Mouse (Mus musculus) limb, embryonic 15.5 days (tissue): ENCODE measurements around the gene Cnppd1. TPM values are rescaled to one million over a fixed set of nuclear protein-coding genes. Genes with fewer than 3 reads are reported as not detected.

Experiments used
- polyA plus RNA-seq: library from polyadenylated mRNA; unstranded; fragments of >200 nt; fragmentation: Nextera tagmentation; extraction: Ambion mirVana; gene quantifications from 2 replicates; pipeline ENCODE4 v1.2.1, GENCODE M21; 2015

Cnppd1 gene
- polyA plus RNA-seq, 1 experiment from 2014 or later = 43.8 TPM

Other genes starting within 250 kb of the Cnppd1 start
- 0.28 TPM in 1 of 2 replicates, not detected in the other for gene Cryba2, start 249.6 kb downstream of the Cnppd1 start, polyA plus RNA-seq
- not detected in 2 replicates for gene Cfap65, start 207.1 kb downstream of the Cnppd1 start, polyA plus RNA-seq
- gene Ihh, start 191.0 kb downstream of the Cnppd1 start, polyA plus RNA-seq = 4.8 and 8.2 TPM in 2 replicates
- 10.7 and 10.9 TPM in 2 replicates for gene Nhej1, start 17.5 kb downstream of the Cnppd1 start, polyA plus RNA-seq
- gene Slc23a3, start 8.8 kb downstream of the Cnppd1 start, polyA plus RNA-seq = 0.19 and 0.35 TPM in 2 replicates
- 41.5 and 47.3 TPM in 2 replicates for gene Retreg2, start 67 bp upstream of the Cnppd1 start, polyA plus RNA-seq
- gene Zfand2b, start 25.9 kb upstream of the Cnppd1 start, polyA plus RNA-seq = 44.4 and 48.6 TPM in 2 replicates
- 28.3 and 29.5 TPM in 2 replicates for gene Abcb6, start 37.7 kb upstream of the Cnppd1 start, polyA plus RNA-seq
- 28.0 and 30.7 TPM in 2 replicates for gene Ankzf1, start 49.4 kb upstream of the Cnppd1 start, polyA plus RNA-seq
- gene Atg9a, start 49.5 kb upstream of the Cnppd1 start, polyA plus RNA-seq = 33.9 TPM in 2 replicates
- 16.7 and 19.0 TPM in 2 replicates for gene Glb1l, start 68.1 kb upstream of the Cnppd1 start, polyA plus RNA-seq
- 119 TPM in 2 replicates for gene Stk16, start 68.1 kb upstream of the Cnppd1 start, polyA plus RNA-seq
- 124 and 168 TPM in 2 replicates for gene Tuba4a, start 77.2 kb upstream of the Cnppd1 start, polyA plus RNA-seq
- gene A630095N17Rik, start 89.4 kb upstream of the Cnppd1 start, polyA plus RNA-seq = not detected in 2 replicates
- gene Dnajb2, start 93.7 kb upstream of the Cnppd1 start, polyA plus RNA-seq = 44.5 and 49.5 TPM in 2 replicates
- gene Ptprn, start 121.8 kb upstream of the Cnppd1 start, polyA plus RNA-seq = 0.12 and 0.14 TPM in 2 replicates
- 0.35 TPM in 1 of 2 replicates, not detected in the other for gene Resp18, start 135.7 kb upstream of the Cnppd1 start, polyA plus RNA-seq
- 117 TPM in 2 replicates for gene Dnpep, start 175.3 kb upstream of the Cnppd1 start, polyA plus RNA-seq
- 74.4 and 227 TPM in 2 replicates for gene Des, start 217.6 kb upstream of the Cnppd1 start, polyA plus RNA-seq
- 15.4 and 16.3 TPM in 2 replicates for gene Speg, start 232.6 kb upstream of the Cnppd1 start, polyA plus RNA-seq